Mouse (Mus musculus) heart, adult 2 months (tissue): ENCODE results near the gene Eif4e2. TPM values are rescaled to one million over a fixed set of nuclear protein-coding genes. Genes with fewer than 3 reads are reported as not detected.

Experiments used
- DNase-seq, 2 experiments: peaks; one replicate each; pipeline ENCODE4 v3.0.0; 2021
- H3K27ac ChIP-seq: fragments of 200-600 bp; 2 replicates; pipeline ENCODE4 v1.8.1; 2022
- H3K27me3 ChIP-seq: fragments of 200-500 bp; 2 replicates; pipeline ENCODE4 v1.6.1; 2012; ENCODE audit warnings: mild to moderate bottlenecking, low read length, inconsistent platforms, mixed read lengths; ENCODE audit not compliant: control insufficient read depth, insufficient read depth
- H3K36me3 ChIP-seq: fragments of 200-500 bp; 2 replicates; pipeline ENCODE4 v1.6.1; 2012; ENCODE audit warnings: low read length, inconsistent platforms; ENCODE audit not compliant: control insufficient read depth, insufficient read depth
- H3K4me1 ChIP-seq: fragments of 200-500 bp; 2 replicates; pipeline ENCODE4 v1.6.1; 2011; ENCODE audit warnings: low read length; ENCODE audit not compliant: control insufficient read depth, insufficient read depth
- H3K4me3 ChIP-seq: fragments of 200-600 bp; 2 replicates; pipeline ENCODE4 v1.8.1; 2022
- H3K79me2 ChIP-seq: fragments of 200-500 bp; replicated peaks from 2 replicates; pipeline ENCODE4 v1.6.1; 2012; ENCODE audit warnings: mild to moderate bottlenecking, inconsistent platforms, low read length, moderate library complexity, mixed read lengths; ENCODE audit not compliant: control insufficient read depth, insufficient read depth
- H3K9ac ChIP-seq: fragments of 200-500 bp; 2 replicates; pipeline ENCODE4 v1.6.1; 2012; ENCODE audit warnings: low read depth, mild to moderate bottlenecking, control low read depth, inconsistent platforms, low read length, mixed read lengths
- CTCF ChIP-seq: fragments of 200-600 bp; IDR thresholded peaks from 2 replicates; pipeline ENCODE4 v1.8.1; 2022; ENCODE audit warnings: antibody characterized with exemption, mild to moderate bottlenecking, moderate library complexity
- EP300 ChIP-seq: fragments of 200-500 bp; IDR thresholded peaks from 2 replicates; pipeline ENCODE4 v1.6.1; 2011; ENCODE audit warnings: low read depth, low read length, control low read depth; ENCODE audit not compliant: insufficient read depth
- POLR2A ChIP-seq: fragments of 200-500 bp; IDR thresholded peaks from 2 replicates; pipeline ENCODE4 v1.6.1; 2011; ENCODE audit warnings: mild to moderate bottlenecking, low read depth, low read length, control low read depth; ENCODE audit not compliant: insufficient read depth
- WGBS: fragments of 180-500 bp; shearing (Covaris S2); methylation state at CpG from one replicate; pipeline ENCODE4 v1.1.7; 2018; 5-methylcytosine and 5-hydroxymethylcytosine counted together
- intact Hi-C: fragments of 180-260 bp; cut with DNase I; formaldehyde crosslinking; loops from one replicate; pipeline ENCODE4 v1.15.1; 2025
- polyA plus RNA-seq: library from polyadenylated mRNA; depleted of rRNA; stranded (reverse); fragments of >200 nt; gene quantifications from 2 replicates; pipeline ENCODE4 v1.2.3, GENCODE M21; 2012
- total RNA-seq, 2 experiments: library from RNA; stranded (reverse); gene quantifications; 2 replicates each; pipeline ENCODE4 v1.2.3; 2021

Eif4e2 gene
- total and polyA plus RNA-seq, 3 experiments, result 25.8 to 47.2 (median 44.1) TPM

GRCm38 (mm10) chr1:87266296-87267090, 52.8 kb downstream of the Eif4e2 start:
- intact Hi-C loops, result no loop called here
- H3K9ac ChIP-seq, result no peak overlapping the region
- TF ChIP-seq EP300, result no peak
- no peak for TF ChIP-seq CTCF
- TF ChIP-seq POLR2A, result no peak
- no peak overlapping the region for H3K27ac ChIP-seq
- no peaks in the 10 kb centered on the region for H3K36me3 ChIP-seq
- WGBS, result 57% methylated on average over 8 of the region's 8 CpGs
- DNase-seq, result no peak
- no peak overlapping the region for H3K4me3 ChIP-seq
- H3K4me1 ChIP-seq, result no peaks in the 10 kb centered on the region
- H3K79me2 ChIP-seq, result no peaks in the 10 kb centered on the region
- H3K27me3 ChIP-seq, result peaks cover 13% of the 10 kb centered on the region

GRCm38 (mm10) chr1:87270204-87270603, 56.5 kb downstream of the Eif4e2 start:
- no peak for DNase-seq

GRCm38 (mm10) chr1:87270641-87271467, 57.1 kb downstream of the Eif4e2 start:
- Histone ChIP-seq H3K27me3 (peaks cover 3% of the 10 kb centered on the region), H3K36me3 (no peaks in the 10 kb centered on the region), H3K79me2 (no peaks in the 10 kb centered on the region), H3K4me3 (no peak overlapping the region), H3K27ac (peak overlapping the region; percentile 30), H3K4me1 (peaks cover 5% of the 10 kb centered on the region), H3K9ac (no peak overlapping the region)
- 36% methylated on average over 20 of the region's 20 CpGs for WGBS
- DNase-seq, result peak; percentile 33 to 38
- TF ChIP-seq POLR2A, result no peak
- no peak for TF ChIP-seq EP300
- TF ChIP-seq CTCF, result no peak
- intact Hi-C loops, result no loop called here

More at GRCm38 (mm10) chr1:87270204-87270603, 56.5 kb downstream of the Eif4e2 start:
- Histone ChIP-seq H3K36me3 (no peaks in the 10 kb centered on the region), H3K79me2 (no peaks in the 10 kb centered on the region), H3K4me1 (peaks cover 5% of the 10 kb centered on the region), H3K27ac (peak overlapping the region; percentile 30), H3K9ac (no peak overlapping the region), H3K4me3 (no peak overlapping the region), H3K27me3 (peaks cover 3% of the 10 kb centered on the region)
- WGBS, result 66% methylated on average over 3 of the region's 3 CpGs
- TF ChIP-seq POLR2A, result no peak
- no peak for TF ChIP-seq EP300
- no peak for TF ChIP-seq CTCF
- intact Hi-C loops, result no loop called here

GRCm38 (mm10) chr1:87271596-87271995, 57.9 kb downstream of the Eif4e2 start:
- Histone ChIP-seq H3K27ac (no peak overlapping the region), H3K4me3 (no peak overlapping the region), H3K36me3 (no peaks in the 10 kb centered on the region), H3K4me1 (peaks cover 5% of the 10 kb centered on the region), H3K27me3 (peaks cover under 1% of the 10 kb centered on the region), H3K79me2 (no peaks in the 10 kb centered on the region), H3K9ac (no peak overlapping the region)
- no peak for DNase-seq
- intact Hi-C loops, result no loop called here
- TF ChIP-seq EP300 (no peak), CTCF (no peak), POLR2A (no peak)
- 93% methylated on average over 1 of the region's 1 CpGs for WGBS

- no peaks in the 10 kb centered on the region for H3K36me3 ChIP-seq
- no peaks in the 10 kb centered on the region for H3K79me2 ChIP-seq
- no peak overlapping the region for H3K9ac ChIP-seq
- intact Hi-C loops, result no loop called here
- WGBS, result 75% methylated on average over 3 of the region's 3 CpGs
- DNase-seq, result no peak
- peaks cover 5% of the 10 kb centered on the region for H3K4me1 ChIP-seq
- H3K27ac ChIP-seq, result no peak overlapping the region
- no peaks in the 10 kb centered on the region for H3K27me3 ChIP-seq
- TF ChIP-seq CTCF, result no peak
- TF ChIP-seq EP300, result no peak
- TF ChIP-seq POLR2A, result no peak
- no peak overlapping the region for H3K4me3 ChIP-seq
Measured at GRCm38 (mm10) chr1:87272462-87272861, 58.7 kb downstream of the Eif4e2 start.

GRCm38 (mm10) chr1:87273514-87273942, 59.8 kb downstream of the Eif4e2 start:
- Histone ChIP-seq H3K4me3 (no peak overlapping the region), H3K79me2 (no peaks in the 10 kb centered on the region), H3K27ac (peak overlapping the region; percentile 6; the same call in 1 of the 2 replicates), H3K9ac (no peak overlapping the region), H3K36me3 (no peaks in the 10 kb centered on the region), H3K27me3 (no peaks in the 10 kb centered on the region), H3K4me1 (peaks cover 5% of the 10 kb centered on the region)
- no peak for TF ChIP-seq CTCF
- WGBS, result 32% methylated on average over 3 of the region's 3 CpGs
- intact Hi-C loops, result no loop called here
- peak; percentile 35 to 53 for DNase-seq
